Mouse (Mus musculus): ENCODE data around the gene Ide. TPM values are rescaled to one million over a fixed set of nuclear protein-coding genes. Genes with fewer than 3 reads are reported as not detected.

The Ide gene
- polyA plus RNA-seq, 1 experiment = 27.9 TPM

DNA sequence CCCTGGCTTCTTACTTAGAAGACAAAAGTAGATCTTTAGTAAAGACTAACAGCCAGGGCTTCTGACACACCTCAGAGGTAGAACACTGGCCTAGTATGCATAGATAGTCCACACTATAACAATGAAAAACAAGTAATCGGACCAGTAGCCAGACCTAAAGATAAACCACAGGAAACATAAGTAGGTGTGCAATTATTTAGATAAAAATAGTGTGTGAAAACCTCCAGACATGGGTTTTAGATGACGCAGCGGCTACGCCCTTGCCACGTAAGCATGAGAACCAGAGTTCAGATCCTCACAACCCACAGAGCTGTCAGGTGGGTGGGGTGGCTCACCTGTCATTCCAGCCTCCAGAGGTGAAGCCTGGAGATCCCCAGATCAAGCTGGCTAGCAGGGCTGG is 4.3 kb downstream of the Ide start:
- no peak for DNase-seq (ENCODE audit: low spot score)

DNA sequence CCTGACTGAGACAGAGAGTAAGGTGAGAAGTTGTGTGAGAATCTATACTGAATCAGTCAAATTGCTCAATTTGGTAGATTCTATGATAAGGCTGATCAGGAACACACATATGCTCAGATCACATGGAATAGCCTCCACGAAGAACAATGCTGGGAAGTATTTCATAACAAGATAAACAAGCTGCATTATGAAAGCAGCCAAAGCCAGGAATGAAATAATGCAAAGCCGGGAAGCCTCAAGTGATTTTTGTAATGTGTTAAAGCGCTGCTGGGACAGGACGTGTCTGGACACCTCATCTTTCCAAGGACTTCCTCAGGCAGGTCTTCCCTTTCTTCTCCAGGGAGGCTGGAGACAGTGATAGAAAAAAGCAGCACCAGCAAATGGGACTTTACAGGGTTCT is 4.9 kb downstream of the Ide start:
- no peak for DNase-seq (ENCODE audit: low spot score)

DNA sequence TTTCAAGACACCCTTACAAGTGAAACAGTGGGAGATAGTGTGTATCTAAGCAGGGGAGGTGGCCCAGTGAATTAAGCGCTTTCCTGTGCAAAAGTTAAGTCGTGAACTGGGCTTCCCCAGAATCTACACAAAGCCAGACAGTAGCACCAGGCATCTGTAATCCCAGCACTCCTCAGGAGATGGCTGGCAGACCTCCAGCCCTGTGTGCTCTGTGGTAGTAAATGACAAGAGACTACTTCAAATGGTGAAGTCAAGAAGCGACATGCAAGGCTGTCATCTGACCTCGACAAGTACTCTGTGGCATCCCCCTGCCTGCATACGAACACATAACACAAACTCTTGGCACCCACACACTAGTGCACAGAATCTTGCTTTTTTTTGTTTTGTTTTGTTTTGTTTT is 10.4 kb downstream of the Ide start:
- DNase-seq (ENCODE audit: low spot score) = no peak

DNA sequence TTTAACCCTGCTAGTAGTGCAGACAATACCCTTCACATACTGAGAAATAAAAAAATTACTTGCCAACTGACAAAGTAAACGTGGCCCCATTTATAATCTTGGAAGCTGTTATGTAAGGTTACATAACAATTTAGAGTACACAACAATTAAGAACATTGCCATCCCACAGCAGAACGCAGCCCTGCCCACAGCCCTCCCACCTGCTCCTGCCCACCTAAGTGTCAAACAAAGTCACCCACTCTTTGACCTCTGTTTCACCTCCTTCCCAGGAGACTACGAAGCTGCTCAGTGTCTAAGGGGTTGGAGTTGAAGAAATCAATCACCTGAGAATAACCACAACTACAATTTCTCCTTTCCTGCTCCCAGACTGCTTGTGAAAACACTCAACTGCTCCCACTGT is 14.1 kb downstream of the Ide start:
- DNase-seq (ENCODE audit: low spot score) = no peak

DNA sequence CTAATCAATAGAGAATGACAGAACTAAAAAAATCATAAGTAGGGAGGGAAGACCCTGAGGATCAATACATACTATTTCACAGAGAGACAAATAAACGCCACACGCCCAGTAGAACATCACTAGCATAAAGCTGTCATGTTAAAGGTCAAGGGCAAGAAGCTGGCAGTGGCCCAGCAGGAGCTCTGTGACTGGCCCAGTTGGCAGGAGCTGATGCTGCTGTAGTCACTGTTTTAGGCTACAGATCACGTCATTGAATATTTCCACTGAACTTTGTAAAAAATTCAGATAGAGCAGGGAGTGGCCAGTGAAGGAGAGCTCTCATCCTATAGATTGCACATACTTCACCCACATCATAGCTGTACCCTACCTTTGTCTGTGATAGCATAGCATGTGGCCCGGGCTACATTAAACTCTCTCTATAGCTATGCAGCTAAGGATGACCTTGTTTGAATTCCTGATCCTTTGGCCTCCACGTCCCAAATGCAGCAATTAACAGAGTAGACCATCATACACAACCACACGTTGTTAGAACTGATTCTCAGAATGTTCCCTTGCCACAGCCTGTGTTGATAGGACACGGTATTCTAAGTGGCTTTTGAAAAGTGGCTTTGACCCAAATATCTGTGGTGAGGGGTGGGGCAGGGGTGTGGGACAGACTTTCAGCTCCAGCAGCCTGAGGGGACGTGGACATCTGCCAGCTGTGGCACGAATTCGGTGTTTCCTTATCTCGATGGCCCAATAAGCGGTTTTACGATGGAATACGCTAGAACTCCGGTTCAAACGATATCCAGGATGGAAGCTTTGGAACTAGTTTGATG is 16.6 kb downstream of the Ide start:
- no peak for DNase-seq (ENCODE audit: low spot score)

DNA sequence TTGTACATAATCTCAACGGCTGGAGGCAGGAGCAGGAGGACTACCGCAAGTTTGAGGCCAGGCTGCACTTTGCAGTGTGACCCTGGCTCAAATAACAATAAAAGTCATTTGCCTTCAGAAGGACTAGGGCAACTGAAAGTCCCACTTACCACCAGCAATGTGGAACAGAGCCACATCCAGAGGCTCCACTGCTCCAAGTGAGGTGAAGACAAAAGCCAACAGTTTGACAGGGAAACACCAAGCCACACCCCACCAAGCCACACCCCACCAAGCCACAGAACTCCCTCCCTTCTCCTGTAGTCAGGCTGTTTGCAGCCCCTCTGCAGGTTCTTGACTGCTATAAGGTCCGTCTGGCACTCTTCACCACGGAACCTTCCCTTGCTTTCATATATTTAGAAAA is 20.3 kb downstream of the Ide start:
- DNase-seq (ENCODE audit: low spot score) = no peak

DNA sequence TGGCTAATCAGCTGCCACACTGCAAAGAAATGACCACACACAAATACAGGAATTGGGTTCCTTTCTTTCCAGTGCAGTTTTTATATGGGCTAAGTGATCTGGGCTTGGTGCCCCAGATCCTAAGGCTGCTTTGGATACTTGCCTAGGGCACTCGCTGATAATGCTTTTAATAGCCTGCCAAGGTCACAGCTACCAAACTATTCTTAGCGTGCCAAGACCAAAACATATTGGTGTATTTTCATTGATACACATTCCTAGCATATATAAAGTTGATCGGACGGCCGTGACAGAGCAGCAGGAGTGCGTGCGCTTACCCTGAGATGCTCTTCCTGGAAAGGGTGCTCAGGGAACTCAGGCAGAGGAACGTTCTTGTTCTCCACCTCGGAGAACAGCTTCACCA is 22.6 kb downstream of the Ide start:
- DNase-seq (ENCODE audit: low spot score) = no peak

DNA sequence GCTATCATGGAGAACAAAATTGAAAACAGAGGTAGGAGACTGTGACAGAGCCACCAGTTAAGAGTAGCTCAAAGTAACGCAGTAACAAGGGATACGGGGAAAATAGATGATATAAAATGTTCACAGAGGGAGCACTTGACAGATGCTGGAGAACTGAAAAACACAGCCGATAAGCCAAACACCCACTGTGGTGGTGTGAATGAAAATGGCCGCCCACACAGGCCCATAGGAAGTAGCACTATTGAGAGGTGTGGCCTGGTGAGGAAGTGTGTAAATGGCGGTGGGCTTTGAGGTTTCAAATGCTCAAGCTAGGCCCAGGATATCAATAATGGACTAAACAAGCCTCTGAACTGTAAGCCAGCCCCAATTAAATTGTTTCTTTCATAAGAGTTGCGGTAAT is 26.2 kb downstream of the Ide start:
- DNase-seq (ENCODE audit: low spot score) = no peak

DNA sequence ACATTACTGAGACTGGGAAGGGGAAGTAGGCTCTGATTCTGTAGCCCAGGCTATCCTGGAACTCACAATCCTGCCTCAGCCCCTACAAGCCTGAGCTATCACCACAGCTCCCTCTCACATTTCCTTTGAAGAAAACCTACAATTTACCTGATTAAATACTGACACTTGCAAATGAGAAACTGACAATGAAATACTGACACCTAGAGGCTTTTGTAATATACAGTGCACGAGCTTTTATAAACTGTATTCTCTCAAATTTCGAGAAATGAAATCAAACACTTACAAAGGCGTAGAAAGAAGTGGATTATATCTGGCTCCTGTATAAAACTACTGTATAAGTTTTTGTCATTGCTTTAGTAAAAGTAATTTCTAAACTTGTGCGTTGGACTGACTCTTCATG is 27.5 kb downstream of the Ide start:
- no peak for DNase-seq (ENCODE audit: low spot score)

DNA sequence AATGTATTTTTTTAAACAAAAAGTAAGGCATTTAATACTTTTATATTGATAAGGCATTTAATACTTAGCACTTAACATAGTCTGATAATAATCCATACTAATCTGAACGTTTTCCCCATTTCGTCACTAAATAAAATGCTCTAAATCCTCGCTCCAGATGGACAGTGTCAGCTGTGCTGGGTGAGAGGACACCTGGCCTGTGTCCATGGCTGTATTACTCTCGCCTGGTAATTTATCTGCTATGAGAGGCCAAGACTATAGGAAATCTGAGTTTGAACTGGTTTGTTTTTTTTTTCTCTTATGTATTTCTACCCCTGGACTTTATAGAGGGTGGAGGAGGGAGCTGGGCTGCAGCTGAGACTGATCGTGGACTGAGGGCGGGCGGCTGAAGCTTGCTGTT is 28.7 kb downstream of the Ide start:
- DNase-seq (ENCODE audit: low spot score) = no peak

DNA sequence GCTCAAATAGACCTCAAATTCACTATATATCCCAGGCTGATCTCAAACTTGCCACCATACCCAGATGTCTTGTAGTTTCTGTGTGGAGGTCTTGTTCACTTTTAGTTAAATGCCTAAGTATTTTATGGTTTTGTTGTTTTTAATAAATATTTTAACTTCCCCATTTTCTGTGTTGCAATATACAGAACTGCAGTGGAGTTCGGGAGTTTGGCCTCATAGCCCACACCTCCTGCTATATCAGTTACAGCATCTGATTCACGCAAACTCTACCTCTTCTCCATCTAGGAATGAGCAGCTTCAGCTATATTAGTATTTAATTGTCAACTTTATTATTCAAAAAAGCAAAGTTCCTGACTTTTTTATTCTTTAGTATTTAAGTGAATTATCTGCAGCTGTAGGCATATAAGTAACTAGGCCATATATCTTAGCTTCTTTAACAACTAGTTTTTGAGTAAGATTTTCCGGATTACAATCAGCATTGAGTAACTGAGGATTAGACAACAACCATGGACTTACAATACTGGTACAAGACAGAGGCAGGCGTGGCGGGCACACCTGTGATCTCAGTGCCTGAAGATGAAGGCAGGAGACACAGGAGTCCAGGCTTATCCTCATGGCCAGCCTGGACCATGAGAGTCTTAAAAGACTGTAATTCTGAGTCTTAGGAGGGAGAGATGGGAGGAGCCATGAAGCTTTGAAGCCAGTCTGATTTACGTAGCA is 29.7 kb downstream of the Ide start:
- no peak for DNase-seq (ENCODE audit: low spot score)

DNA sequence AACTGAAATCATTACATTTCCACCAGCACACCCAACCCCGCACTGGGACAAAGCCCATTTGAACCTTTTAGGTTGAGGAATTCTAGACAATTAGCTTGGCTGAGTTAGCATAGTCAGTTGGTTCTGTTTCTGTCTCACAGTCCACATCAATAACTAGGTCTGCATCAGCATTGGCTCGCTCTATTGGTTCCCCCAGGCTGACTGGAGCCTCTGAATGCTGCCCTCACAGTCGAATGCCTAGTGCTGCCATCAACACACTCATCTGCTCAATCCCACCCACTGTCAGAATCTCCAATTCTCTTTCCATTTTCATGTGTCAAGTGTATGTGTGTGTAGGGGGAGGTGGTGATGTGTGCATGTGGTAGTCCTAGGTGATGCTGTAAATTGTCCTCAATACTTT is 31.5 kb downstream of the Ide start:
- DNase-seq (ENCODE audit: low spot score) = no peak

DNA sequence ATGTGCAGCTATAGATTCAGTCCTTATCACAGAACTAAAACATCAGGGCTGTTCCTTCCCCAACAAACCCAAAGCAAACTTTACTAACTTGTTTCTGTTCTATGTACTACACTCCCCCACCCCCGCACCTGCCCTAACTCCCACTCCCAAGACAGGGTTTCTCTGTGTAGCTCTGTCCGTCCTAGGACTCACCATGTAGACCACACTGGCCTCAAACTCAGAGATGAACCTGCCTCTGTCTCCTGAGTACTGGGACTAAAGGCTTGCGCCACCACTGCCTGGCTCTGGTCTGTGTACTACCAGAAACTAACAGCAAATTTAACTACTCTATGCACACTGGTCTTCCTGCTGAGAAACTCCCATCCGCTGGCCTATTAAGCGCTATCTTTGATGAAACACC is 32.8 kb downstream of the Ide start:
- DNase-seq (ENCODE audit: low spot score) = no peak

DNA sequence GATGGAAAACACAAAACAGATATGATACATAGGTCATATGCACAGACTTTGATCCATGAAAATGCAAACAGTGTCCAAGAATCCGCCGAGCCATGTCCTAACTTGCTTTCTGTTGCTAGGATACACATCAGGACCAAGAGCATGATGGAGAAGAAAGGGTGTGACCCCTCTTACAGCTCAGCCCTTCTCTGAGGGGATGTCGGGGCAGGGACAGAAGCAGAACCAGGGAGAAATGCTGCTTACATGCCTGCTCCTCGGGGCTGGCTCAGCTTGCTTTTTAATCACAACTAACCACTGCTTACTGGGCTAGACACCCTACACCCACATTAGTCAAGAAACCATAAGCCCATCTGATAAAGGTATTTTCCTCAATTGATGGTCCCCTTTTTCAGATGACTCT is 33.6 kb downstream of the Ide start:
- DNase-seq (ENCODE audit: low spot score) = no peak

DNA sequence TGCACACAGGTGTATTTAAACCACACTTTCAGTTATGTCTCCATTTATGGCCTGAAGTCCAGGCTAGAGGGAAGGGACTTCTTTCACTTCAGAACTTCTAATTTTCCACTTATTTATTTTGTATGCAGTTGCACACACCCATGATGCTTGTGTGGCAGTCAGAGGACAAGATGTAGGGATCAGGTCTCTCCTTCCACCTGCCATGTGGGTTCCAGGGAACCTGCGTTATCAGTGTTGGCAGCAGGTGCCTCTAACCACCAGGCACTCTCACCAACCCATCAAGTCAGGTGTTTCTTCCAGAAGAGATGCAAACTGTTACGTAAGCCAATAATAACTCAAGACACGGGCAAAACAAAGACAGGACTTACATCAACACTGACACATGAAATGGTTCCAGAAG is 35.9 kb downstream of the Ide start:
- DNase-seq (ENCODE audit: low spot score) = no peak

DNA sequence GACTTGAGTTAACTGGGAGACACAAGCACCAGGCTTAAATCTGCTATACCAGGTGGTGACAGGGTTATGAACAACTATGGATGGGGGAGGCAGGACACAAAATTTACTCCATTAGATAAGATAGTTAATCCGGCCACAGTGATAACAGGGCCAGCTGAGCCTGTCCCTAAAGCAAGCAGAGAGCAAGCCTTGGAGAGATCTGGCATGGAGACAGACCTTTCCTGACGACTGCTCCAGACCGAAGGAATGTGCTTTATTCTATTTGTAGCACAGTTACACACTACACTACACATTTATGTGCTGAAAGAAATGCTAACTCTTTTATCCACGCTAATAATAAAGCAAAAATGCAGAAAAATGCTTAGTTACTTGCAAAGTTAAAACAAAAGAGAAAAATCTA is 46.0 kb downstream of the Ide start:
- DNase-seq (ENCODE audit: low spot score) = no peak

DNA sequence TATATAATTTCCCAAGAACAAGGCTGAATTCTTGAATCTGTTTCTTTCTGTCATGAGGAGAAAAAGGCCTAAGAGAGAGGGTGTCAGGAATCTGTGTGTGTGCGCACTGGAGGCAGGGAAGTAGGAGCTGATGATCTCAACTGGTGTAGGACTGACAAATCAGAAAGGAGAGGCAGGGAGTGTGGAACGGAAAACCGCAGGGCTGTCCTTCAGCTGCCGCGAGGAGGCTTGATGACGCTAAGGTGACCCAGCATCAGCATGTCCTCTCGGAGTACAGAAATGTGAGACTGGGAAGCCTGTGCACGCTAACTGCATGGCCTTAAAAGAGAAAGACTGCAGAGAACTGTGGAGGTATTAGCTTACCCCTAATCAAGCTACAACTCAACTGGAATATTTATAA is 46.7 kb downstream of the Ide start:
- no peak for DNase-seq (ENCODE audit: low spot score)

DNA sequence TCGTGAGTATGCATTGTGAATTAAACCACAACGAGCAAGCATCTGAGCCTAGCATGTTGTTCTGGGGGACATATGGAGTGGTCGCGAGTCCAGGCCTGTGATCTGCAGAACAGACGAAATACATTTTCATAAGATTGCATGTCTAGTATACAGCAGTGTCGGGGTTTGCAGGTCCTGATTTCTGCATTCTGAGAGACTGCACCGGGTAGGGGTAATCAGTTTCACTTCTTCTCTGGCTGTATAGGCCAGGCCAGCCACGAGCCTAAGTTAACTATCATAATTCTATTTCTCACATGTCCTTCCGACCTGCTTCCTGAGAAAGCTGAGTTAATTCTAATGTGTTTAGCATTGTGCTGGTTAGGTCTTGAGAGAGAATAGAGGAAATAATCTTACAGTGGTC is 52.9 kb downstream of the Ide start:
- DNase-seq (ENCODE audit: low spot score) = no peak

DNA sequence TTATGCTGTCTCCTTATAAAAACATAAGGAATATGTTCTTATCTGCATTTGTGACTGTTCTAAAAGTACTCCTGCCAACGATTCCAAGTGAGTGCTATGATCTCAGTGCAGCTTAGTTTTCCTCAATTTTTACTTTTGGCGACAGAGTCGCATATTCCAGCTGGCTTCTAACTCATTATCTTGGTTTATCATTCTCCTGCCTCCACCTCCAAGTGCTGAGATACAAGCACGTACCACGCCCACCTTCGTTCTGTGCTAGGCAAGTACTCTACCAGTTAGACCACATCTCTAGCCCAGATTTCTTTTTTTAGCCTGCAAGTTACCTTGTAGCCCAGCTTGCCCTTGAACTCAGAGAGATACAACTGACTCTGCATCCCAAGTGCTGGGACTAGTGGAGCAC is 54.5 kb downstream of the Ide start:
- DNase-seq (ENCODE audit: low spot score) = no peak

DNA sequence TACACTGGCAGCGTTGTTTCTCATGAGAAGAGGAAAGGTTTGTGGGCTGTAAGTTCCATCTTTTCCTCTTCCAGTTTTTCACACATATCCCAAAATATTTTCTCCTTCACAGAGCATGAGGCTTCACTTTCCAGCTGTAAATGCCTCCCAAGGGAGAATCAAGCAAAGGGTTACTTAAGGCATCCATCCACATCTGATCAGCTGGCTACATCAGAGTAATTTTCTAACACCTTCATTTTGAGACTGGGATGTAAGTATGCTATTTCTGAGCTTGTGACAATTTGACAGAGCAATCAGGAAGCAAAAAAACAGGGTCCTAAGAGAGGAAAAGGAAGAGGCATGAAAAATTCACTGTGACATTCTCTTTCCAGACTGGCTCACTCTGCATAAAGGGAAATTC is 55.9 kb downstream of the Ide start:
- DNase-seq (ENCODE audit: low spot score) = no peak

DNA sequence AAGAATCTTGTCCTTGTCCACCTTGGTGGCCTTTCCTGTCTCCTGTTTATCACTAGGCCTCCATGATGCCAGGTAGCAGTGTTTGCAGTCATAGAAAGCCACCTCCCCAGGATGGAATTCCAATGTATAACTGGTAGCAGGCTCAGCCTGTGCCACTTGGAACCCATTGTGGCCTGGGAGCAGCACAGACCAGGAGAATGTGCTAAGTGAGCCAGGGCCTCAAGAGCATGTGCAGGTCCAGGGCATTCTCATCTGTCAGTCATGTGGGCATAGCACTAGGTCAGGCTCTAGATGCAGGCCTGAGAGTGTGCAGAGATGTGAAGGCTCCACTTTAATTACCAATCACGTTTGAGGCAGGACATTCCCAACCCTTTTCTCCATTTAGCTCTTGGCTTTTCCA is 58.5 kb downstream of the Ide start:
- no peak for DNase-seq (ENCODE audit: low spot score)

DNA sequence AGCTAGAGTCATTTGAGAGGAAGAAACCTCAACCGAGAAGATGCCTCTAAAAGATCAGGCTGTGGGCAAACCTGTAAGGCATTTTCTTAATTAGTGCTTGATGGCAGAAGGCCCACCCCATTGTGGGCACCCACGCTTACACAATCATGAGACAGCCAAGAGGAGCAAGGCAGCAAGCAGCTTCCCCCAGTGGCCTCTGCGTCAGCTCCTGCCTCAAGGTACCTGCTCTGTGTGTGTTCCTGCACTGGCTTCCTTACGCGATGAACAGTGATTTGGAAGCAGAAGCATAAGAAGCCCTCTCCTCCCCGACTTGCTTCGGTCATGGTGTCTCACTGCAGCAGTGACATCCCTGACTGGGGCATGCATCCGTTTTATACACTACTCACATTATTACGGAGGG is 62.1 kb downstream of the Ide start:
- DNase-seq (ENCODE audit: low spot score) = no peak

DNA sequence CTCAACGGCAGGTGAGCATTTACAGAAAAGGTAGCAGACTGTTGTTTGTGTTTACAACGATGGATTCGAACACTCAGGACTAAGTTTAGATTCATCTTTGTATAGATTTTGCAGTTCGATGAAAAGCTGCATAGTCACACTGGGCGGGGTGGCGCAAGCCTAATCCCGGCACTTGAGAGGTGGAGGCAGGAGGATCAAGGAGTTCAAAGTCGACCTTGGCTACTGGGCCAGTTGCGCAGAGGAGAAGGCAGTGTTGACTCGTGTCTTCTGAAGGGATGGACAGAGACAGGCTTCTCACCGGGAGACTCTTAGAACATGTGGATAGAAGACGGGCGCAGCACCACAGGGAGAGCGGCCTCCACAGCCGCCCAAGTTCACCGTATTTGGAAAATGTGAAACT is 68.5 kb downstream of the Ide start:
- no peak for DNase-seq (ENCODE audit: low spot score)
